Mouse (Mus musculus) myocyte (in vitro differentiated cells): ENCODE measurements around the gene Cd101. TPM values are rescaled to one million over a fixed set of nuclear protein-coding genes. Genes with fewer than 3 reads are reported as not detected.

Source experiments
- H3K27me3 ChIP-seq: one replicate; pipeline ENCODE4 v1.6.1; 2011; ENCODE audit not compliant: control insufficient read depth, insufficient read depth, insufficient read length
- H3K36me3 ChIP-seq: one replicate; pipeline ENCODE4 v1.6.1; 2011; ENCODE audit not compliant: control insufficient read depth, insufficient read depth
- H3K4me2 ChIP-seq: one replicate; pipeline ENCODE4 v1.6.1; 2011; ENCODE audit warnings: low read depth, control low read depth
- H3K4me3 ChIP-seq: one replicate; pipeline ENCODE4 v1.5.1; 2011; ENCODE audit warnings: mild to moderate bottlenecking, control low read depth, moderate library complexity
- H3K79me2 ChIP-seq: one replicate; pipeline ENCODE4 v1.6.1; 2011; ENCODE audit not compliant: control insufficient read depth, insufficient read depth
- H3ac ChIP-seq: one replicate; pipeline ENCODE4 v1.6.1; 2011; ENCODE audit not compliant: control insufficient read depth, insufficient read length
- CEBPB ChIP-seq: IDR thresholded peaks from 2 replicates; pipeline ENCODE4 v1.6.1; 2011; ENCODE audit warnings: mild to moderate bottlenecking, moderate library complexity; ENCODE audit not compliant: poor library complexity, insufficient read depth, severe bottlenecking
- E2F4 ChIP-seq: IDR thresholded peaks from one replicate; pipeline ENCODE4 v1.6.1; 2011; ENCODE audit warnings: mild to moderate bottlenecking, control low read depth, moderate library complexity; ENCODE audit not compliant: insufficient read depth
- MAX ChIP-seq: IDR thresholded peaks from one replicate; pipeline ENCODE4 v1.6.1; 2011; ENCODE audit warnings: low read depth, mild to moderate bottlenecking, control low read depth
- MYOD1 ChIP-seq, 3 experiments: IDR thresholded peaks; one replicate each; pipeline ENCODE4 v1.6.1; 2011; ENCODE audit warnings: control low read depth in 2 of 3, low read depth in 2 of 3, mild to moderate bottlenecking in 2 of 3, moderate library complexity in 1 of 3; ENCODE audit not compliant: insufficient read length in 2 of 3, control insufficient read depth in 1 of 3
- MYOG ChIP-seq, 3 experiments: IDR thresholded peaks; one replicate each; pipeline ENCODE4 v1.6.1; 2011; ENCODE audit warnings: control low read depth in 2 of 3, low read depth in 2 of 3, mild to moderate bottlenecking in 2 of 3; ENCODE audit not compliant: insufficient read length in 2 of 3, control insufficient read depth in 1 of 3, insufficient read depth in 1 of 3
- POLR2A ChIP-seq: IDR thresholded peaks from one replicate; pipeline ENCODE4 v1.6.1; 2011; ENCODE audit warnings: low read depth, mild to moderate bottlenecking, control low read depth, moderate library complexity; ENCODE audit not compliant: insufficient read length
- POLR2AphosphoS2 ChIP-seq: IDR thresholded peaks from one replicate; pipeline ENCODE4 v1.6.1; 2011; ENCODE audit warnings: low read depth, control low read depth; ENCODE audit not compliant: insufficient read length
- REST ChIP-seq: IDR thresholded peaks from one replicate; pipeline ENCODE4 v1.6.1; 2011; ENCODE audit warnings: mild to moderate bottlenecking, control low read depth, moderate library complexity; ENCODE audit not compliant: insufficient read depth, insufficient read length
- SRF ChIP-seq: IDR thresholded peaks from one replicate; pipeline ENCODE4 v1.6.1; 2011; ENCODE audit warnings: low read depth; ENCODE audit not compliant: control insufficient read depth, insufficient read length
- TCF12 ChIP-seq: IDR thresholded peaks from one replicate; pipeline ENCODE4 v1.6.1; 2011; ENCODE audit warnings: mild to moderate bottlenecking, control low read depth; ENCODE audit not compliant: poor library complexity, insufficient read depth, severe bottlenecking
- TCF3 ChIP-seq: IDR thresholded peaks from one replicate; pipeline ENCODE4 v1.6.1; 2011; ENCODE audit warnings: low read depth, control low read depth; ENCODE audit not compliant: insufficient read length
- USF1 ChIP-seq: IDR thresholded peaks from one replicate; pipeline ENCODE4 v1.6.1; 2011; ENCODE audit warnings: low read depth, mild to moderate bottlenecking, control low read depth, moderate library complexity
- polyA plus RNA-seq: library from polyadenylated mRNA; unstranded; fragments of >200 nt; fragmentation: generic; extraction: Trizol; gene quantifications from one replicate; pipeline ENCODE4 v1.2.1, GENCODE M21; 2012; ENCODE audit warnings: missing spikeins

The Cd101 gene
- polyA plus RNA-seq, 1 experiment, result not detected

GRCm38 (mm10) chr3:101055216-101055615 is 25.9 kb upstream of the Cd101 start:
- Histone ChIP-seq H3K27me3 (no peaks in the 10 kb centered on the region), H3K4me2 (no peak overlapping the region), H3K79me2 (no peaks in the 10 kb centered on the region), H3ac (no peak overlapping the region), H3K36me3 (peaks cover 13% of the 10 kb centered on the region), H3K4me3 (no peak overlapping the region)
- TF ChIP-seq CEBPB (no peak), REST (no peak), USF1 (no peak), MYOD1 (IDR thresholded peaks at IDR 0.05; ENCODE audit: control insufficient read depth in 1 of 3, insufficient read length in 2 of 3, low read depth in 2 of 3) (no peak), POLR2A (no peak), TCF3 (no peak), SRF (no peak), MYOG (IDR thresholded peaks at IDR 0.05; ENCODE audit: control insufficient read depth in 1 of 3, insufficient read depth in 1 of 3, insufficient read length in 2 of 3, low read depth in 2 of 3) (no peak), POLR2AphosphoS2 (no peak), TCF12 (no peak), MAX (no peak)

GRCm38 (mm10) chr3:101051601-101052000 is 22.2 kb upstream of the Cd101 start:
- no peaks in the 10 kb centered on the region for H3K27me3 ChIP-seq
- no peaks in the 10 kb centered on the region for H3K79me2 ChIP-seq
- H3ac ChIP-seq, result no peak overlapping the region
- H3K4me2 ChIP-seq, result no peak overlapping the region
- H3K4me3 ChIP-seq, result no peak overlapping the region
- TF ChIP-seq MYOD1 (IDR thresholded peaks at IDR 0.05; ENCODE audit: control insufficient read depth in 1 of 3, insufficient read length in 2 of 3, low read depth in 2 of 3) (no peak), MAX (no peak), POLR2AphosphoS2 (no peak), CEBPB (no peak), E2F4 (no peak), SRF (no peak), POLR2A (no peak), USF1 (no peak), REST (no peak), TCF12 (no peak), MYOG (IDR thresholded peaks at IDR 0.05; ENCODE audit: control insufficient read depth in 1 of 3, insufficient read depth in 1 of 3, insufficient read length in 2 of 3, low read depth in 2 of 3) (no peak), TCF3 (no peak)
- H3K36me3 ChIP-seq, result peaks cover 3% of the 10 kb centered on the region

DNA sequence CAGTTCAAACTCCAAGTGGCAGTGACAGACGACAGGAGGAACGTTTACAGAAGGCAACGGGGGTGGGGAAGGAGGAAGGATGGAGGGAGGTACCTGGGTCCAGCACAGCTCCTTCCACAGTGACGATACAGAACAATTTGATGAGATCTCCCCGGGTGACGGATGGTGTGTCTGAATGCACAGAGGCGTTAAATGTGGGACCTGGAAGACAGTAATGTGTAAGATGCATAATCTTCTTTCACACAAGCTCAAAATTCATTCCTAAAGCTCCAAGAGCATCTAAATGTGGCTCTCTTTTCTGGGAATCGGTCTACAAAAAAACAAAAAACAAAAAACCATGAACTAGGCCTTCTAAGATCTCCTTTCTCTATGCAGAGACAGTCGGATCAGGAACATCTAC is 20.6 kb upstream of the Cd101 start:
- Histone ChIP-seq H3K4me2 (no peak overlapping the region), H3K27me3 (no peaks in the 10 kb centered on the region), H3K36me3 (peaks cover 3% of the 10 kb centered on the region), H3K4me3 (no peak overlapping the region), H3ac (no peak overlapping the region), H3K79me2 (no peaks in the 10 kb centered on the region)
- TF ChIP-seq REST, result no peak
- TF ChIP-seq USF1, result no peak
- no peak for TF ChIP-seq TCF3
- TF ChIP-seq MYOD1 (IDR thresholded peaks at IDR 0.05; ENCODE audit: control insufficient read depth in 1 of 3, insufficient read length in 2 of 3, low read depth in 2 of 3), result no peak
- no peak for TF ChIP-seq MAX
- TF ChIP-seq MYOG (IDR thresholded peaks at IDR 0.05; ENCODE audit: control insufficient read depth in 1 of 3, insufficient read depth in 1 of 3, insufficient read length in 2 of 3, low read depth in 2 of 3), result no peak
- no peak for TF ChIP-seq CEBPB
- no peak for TF ChIP-seq SRF
- no peak for TF ChIP-seq TCF12
- TF ChIP-seq E2F4, result no peak
- TF ChIP-seq POLR2AphosphoS2, result no peak
- TF ChIP-seq POLR2A, result no peak

DNA sequence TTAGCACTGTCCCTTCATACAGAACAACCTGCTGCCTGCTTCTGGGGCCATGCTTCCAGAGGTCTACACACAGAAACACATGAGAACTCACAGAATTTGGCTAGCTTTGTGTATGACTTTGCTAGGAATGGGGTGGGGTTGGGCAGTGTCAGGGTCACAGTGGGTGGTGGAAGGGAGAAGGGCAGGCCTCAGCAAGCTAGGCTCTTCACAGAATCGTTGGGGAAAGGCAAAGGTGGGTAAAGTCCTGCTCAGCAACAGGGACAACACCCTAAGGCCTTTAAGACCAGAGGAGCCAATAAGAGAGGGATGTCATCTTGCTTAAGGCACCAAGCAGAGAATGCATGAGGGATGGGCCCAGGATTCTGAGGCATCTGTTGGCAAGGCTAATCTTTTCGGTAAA is 19.4 kb upstream of the Cd101 start:
- Histone ChIP-seq H3K4me2 (no peak overlapping the region), H3K36me3 (no peaks in the 10 kb centered on the region), H3K79me2 (no peaks in the 10 kb centered on the region), H3K27me3 (no peaks in the 10 kb centered on the region), H3K4me3 (no peak overlapping the region), H3ac (no peak overlapping the region)
- TF ChIP-seq E2F4 (no peak), CEBPB (no peak), MAX (no peak)

DNA sequence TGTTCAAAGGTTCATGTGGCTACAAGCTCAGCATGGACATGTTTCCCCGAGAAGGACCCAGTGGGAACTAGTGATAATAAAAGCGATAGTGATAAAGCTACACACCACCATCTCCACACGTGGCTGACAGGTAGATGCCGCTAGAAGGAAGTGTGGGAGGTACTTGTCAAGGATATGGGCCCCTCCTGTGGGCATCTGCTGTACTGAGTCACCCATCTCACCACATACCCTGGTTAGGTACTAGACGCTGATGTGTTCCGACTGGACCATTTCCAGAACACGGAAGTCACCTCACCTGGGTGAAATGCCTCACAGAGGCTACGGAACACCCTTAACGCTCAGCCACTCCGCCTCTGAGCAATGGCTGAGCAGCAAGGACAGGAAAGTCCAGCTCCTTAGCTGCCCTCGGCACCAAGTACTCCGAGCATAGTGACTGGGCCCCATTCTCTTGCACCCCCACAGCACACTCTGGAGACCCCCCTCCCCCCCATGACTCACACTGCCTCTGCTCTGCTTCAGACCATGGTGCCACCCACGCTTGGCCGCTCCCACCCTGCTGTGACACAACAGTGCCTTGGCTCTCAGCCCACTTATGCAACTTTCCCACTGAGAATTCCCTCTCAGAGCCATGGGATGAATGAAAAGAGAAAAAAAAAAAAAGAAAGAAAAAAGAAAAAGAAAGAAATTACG is 18.4 kb upstream of the Cd101 start:
- H3K27me3 ChIP-seq, result no peaks in the 10 kb centered on the region
- no peak overlapping the region for H3K4me3 ChIP-seq
- H3K36me3 ChIP-seq, result no peaks in the 10 kb centered on the region
- peak overlapping the region; percentile 63 for H3K4me2 ChIP-seq
- TF ChIP-seq MAX (no peak), MYOG (IDR thresholded peaks at IDR 0.05; ENCODE audit: control insufficient read depth in 1 of 3, insufficient read depth in 1 of 3, insufficient read length in 2 of 3, low read depth in 2 of 3) (peak in 1 of 3 experiments; percentile 4), CEBPB (peak; percentile 82), POLR2A (no peak), MYOD1 (IDR thresholded peaks at IDR 0.05; ENCODE audit: control insufficient read depth in 1 of 3, insufficient read length in 2 of 3, low read depth in 2 of 3) (peak in 2 of 3 experiments; percentile 4 to 58)
- H3K79me2 ChIP-seq, result no peaks in the 10 kb centered on the region
- no peak overlapping the region for H3ac ChIP-seq
